Mouse (Mus musculus) adrenal gland, adult 8-10 months (tissue): Measurements from ENCODE around the gene Fam160b1. TPM values are rescaled to one million over a fixed set of nuclear protein-coding genes. Genes with fewer than 3 reads are reported as not detected.

Experiments
- DNase-seq: peaks from one replicate; pipeline ENCODE4 v3.0.0; 2022
- total RNA-seq, 4 experiments: library from RNA; stranded (reverse); gene quantifications; 2 replicates each; pipeline ENCODE4 v1.2.4; 2022

The Fam160b1 gene
- total RNA-seq, 4 experiments from 2014 or later: 20.8 to 26.1 (median 24.4) TPM

DNA sequence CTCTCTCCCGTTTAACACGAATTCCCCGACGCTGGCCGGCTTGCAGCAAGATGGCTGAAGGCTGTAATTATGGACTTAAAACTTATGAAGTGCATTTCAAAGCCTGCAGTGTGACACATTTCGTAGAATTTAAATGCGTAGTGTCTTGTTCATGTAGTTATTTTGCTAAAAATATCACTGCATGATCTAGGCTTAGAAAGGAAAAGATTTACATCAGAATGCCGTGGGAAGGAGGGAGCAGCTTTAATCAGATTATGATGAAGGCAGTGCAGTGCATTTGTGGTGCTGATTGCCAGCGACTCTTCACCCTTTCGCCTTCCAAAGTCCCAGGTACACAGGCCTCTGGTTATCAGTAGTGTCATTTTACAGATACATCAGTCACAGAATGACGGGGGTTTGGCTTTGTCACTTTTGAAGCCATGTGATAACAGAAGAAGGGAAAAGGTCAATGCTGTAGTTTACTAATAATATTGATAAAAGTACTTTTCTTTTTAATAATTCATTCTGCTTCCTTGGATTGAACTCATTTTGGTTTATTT lies 7.4 kb downstream of the Fam160b1 start:
- DNase-seq: no peak

DNA sequence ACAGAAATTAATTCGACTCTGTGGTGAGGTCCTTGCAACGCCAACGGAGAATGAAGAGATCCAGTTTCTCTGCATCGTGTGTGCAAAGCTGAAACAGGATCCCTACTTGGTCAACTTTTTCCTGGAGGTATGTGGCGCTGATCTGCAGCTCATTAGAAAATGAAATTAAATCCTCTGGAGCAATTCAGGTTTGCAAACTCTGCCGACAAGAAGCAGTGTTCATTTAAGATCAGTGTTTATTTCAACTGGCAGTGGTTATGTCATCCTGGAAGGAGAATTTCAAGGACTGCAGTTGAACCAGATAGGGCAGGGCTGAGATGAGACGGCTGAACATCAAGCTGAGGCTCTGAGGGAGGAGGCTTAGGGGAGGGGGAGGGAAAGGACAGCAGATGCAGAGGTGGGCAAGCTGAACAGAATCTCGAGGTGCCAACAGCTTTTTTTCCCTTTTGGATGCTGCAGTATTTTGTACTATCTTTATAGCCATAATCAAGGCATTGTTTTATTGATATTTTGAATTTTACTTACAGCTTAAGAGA lies 12.9 kb downstream of the Fam160b1 start:
- DNase-seq: no peak

DNA sequence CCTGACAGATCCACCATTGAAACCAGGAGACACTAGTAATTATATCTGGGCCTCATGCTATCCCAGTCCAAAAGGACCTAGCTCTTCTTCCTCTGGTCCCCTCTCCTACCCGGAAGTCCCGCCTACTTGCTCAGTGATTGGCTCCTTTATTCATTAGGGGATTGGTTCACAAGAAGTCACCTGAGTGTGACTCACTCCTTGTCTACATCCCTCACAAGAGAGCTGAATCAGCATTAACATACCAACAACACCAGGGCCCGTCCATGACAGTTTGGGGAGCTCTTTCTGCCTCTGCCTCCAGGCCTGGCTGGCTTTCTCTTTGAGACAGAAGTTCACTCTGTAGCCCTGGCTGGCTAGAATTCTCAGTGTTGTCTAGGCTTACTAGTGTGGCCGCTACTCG lies 14.7 kb downstream of the Fam160b1 start:
- DNase-seq: no peak

DNA sequence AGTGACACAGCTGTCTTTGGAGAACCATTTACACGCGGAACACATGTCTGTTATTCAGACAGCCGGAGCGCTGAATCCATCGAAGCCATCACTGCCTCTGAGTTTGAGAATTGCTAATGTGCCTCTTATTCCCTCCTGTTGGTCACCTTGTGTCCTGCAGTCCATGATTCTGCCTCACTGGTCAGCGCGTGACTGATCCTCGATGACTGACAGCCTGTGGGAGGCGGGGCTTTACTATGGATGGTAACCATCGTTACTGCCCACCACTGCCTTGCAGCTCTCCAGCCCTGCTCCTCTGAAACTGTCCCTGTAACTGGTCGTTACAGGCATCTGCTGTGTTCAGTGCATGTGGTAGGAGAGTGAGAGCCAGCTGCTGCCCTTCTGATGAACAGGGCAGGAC lies 15.3 kb downstream of the Fam160b1 start:
- no peak for DNase-seq

DNA sequence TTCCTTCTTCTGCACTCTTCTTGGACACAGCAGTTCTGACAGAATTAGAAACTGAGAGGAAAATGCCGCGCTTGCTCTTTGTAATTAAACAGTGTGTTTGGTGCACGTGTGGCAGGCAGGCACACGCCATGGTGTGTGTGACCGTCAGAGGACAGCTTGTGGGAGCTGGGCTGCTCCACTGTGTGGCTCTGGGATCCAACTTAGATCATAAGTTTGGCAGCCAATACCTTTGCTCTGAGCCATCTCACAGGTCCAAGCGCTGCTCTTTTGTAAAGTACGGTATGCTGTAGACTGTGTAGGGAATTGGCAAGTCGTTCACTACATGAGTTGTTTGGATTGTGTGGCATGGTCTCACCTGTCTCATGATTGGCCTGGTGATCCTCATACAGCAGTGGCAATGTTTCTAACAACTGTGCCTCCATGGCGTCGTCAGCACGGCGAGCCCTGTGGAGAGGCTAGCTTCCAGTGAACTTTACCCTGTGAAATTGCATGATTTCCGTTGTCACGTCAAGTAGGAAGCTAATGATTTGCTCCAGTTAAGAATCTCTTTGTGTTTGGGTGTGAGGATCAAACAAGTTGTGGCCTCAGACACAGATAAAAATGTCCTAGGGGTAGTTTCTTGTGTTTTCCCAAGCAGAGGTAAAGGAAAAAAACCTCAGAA lies 16.7 kb downstream of the Fam160b1 start:
- no peak for DNase-seq

DNA sequence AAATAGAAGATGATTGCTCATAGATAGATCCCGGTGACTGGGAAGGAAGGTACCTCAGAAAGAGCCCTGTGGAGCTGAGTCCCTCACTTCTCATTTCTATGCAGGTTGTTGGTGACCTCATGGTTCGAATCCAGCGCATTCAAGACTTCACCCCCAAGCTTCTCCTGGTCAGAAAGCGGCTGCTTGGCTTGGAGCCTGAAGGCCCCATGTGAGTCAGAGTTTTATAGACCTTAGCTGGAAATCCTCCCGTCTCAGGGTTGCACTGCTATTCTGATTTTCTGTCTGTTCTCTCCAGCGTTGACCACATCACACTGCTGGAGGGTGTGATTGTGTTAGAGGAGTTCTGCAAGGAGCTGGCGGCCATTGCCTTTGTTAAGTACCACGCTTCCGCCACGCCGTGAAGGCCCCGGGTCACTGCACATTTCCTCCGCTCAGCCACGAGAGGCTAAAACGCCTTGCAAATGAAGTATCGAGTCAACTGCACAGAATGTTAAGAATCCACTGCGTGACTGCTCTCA lies 25.8 kb downstream of the Fam160b1 start:
- DNase-seq: no peak

DNA sequence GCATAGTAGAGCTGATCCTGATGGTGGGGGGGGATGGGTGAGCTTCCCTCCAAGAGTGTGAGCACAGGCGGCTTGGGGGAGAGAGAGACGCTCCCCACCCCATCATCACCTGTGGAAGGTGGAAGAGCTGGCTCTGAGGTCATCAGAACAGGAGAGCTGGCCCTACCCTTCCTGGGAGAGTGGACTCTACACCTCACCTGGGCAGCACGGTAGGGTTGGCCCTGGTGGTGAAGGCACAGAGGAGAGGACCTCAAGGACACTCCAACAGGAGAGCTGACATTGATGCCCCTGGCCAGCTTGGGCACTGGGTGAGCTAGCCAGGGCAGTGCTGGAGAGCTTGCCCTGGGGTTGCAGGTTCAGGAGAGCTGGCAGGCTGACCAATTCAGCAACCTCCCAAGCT lies 31.1 kb downstream of the Fam160b1 start:
- no peak for DNase-seq

DNA sequence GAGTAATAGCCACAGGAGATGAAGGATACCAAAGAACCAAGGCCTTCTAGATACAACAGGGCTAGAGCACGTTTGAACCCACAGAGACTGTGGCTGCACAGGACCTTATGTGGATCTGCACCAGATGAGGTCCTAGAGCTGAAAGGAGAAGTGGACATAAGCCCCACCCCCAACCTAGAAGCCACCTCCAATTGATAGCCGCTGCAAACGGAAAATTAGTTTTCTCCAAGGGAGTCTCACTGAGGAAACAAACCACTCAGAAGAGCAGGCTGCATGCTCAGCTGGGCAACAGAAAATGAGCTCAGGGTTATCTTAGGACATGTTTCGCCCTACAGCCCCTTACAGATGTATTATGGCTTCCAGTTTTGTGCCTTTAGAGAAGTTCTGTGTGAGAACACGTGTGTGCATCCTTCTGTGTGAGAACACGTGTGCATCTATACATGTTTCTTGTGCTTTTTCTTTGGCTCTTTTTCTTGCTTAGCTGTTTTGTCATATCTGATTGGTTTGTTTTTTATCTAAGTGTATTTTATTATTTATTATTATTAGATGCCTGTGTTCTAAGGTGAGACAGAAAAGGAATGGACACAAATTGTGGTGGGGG lies 33.0 kb downstream of the Fam160b1 start:
- DNase-seq: no peak

DNA sequence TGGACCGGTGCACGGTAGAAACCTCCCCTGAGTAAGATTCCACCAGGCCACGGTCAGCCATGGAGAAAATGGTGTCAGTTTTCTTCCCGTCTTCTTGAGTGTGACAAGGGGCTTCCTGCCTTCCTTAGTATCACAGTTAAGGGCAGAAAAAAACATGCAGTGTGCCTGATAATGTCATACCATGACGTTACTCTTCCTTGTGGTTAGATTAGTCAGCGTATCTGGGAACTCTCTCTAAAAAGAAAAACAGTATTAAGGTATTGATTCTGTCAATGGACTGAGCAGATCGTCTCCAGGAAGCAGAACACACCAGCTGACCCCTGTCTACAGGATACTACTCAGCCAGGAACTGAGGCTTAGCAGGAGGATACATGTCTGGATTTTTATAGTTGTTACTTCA lies 36.1 kb downstream of the Fam160b1 start:
- no peak for DNase-seq

DNA sequence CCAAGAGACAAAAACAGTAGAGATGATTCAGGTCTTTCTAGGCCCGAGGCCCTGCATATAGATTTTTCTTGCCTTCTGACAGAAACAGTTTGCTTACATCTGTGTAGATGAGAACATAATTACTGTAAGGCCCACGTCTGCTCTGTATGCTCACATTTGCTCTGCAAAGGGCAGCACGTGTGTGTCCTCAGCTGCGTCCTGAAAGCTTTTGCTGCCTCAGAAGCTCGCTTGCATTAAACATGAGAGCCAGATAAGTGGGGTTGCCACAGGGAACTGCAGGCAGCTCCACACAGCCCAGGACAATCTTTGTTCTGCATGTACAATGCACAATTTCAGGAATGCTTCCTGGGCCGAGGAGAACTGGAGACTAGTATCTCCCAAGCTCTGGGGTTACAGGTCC lies 41.9 kb downstream of the Fam160b1 start:
- DNase-seq: no peak

DNA sequence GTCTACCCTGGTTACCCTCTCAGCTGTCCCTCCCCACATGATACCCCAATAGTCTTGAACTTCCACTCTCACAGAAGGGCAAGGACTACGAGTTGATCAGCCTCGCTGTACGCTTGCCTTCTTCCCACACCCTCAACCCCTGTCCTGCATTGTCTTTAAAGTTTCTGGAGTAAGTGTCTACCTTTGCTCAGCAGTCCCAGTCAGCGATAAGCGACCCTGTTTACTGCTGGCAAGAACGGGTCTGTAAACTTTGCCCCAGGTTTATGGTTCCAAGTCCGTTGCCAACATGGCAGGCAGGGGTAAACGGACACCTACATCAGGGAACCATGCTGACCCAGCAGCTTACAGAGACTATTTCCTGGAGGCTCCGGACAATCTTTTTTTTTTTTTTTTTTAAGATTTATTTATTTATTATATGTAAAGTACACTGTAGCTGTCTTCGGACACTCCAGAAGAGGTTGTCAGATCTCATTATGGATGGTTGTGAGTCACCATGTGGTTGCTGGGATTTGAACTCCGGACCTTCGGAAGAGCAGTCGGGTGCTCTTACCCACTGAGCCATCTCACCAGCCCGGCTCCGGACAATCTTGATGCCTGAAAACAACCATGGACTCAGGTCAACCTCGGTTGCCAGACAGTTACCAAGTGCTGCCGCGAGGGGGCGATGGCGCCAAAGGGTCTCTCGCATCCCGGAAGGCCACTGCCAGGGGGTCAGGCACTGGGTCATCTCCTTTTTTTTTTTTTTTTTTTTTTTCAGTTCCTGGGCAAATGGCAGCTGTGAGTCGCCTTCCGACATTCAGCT lies 43.4 kb downstream of the Fam160b1 start:
- peak; percentile 72 for DNase-seq

DNA sequence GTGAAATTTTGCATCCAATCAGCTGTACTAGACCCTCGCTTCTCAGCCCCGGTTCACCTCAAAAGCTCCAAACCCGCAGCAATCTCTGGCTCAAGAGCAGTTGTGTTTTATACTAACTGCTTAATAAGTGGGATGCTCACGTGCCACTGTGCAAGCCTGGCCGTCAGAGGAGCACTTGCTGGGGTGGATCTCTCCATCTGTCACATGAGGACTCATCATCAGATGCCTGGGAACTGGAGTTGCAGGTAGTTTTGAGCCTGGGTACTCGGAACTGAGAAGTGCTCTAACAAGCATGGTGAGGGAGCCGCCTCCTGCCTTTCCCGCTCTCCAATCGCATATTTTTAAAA lies 44.0 kb downstream of the Fam160b1 start:
- DNase-seq: no peak

DNA sequence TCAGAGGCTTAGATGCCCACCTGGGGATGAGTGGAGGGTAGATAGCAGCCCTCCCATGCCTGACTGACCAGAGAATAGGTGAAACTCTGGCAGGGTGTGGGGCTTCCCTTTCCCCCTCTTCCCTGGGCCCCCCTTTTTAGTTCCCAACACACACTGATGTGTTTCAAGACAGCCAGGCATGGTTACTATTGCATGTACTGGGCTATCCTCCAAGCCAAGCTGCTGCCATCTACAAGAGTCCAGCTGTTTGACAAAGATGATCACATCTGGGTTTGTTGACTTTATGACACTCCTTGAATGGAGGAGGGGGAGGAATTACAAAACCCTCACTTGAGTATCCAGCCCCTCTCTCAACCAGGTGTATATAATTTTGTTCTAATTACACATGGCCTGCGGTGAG lies 47.5 kb downstream of the Fam160b1 start:
- DNase-seq: no peak

DNA sequence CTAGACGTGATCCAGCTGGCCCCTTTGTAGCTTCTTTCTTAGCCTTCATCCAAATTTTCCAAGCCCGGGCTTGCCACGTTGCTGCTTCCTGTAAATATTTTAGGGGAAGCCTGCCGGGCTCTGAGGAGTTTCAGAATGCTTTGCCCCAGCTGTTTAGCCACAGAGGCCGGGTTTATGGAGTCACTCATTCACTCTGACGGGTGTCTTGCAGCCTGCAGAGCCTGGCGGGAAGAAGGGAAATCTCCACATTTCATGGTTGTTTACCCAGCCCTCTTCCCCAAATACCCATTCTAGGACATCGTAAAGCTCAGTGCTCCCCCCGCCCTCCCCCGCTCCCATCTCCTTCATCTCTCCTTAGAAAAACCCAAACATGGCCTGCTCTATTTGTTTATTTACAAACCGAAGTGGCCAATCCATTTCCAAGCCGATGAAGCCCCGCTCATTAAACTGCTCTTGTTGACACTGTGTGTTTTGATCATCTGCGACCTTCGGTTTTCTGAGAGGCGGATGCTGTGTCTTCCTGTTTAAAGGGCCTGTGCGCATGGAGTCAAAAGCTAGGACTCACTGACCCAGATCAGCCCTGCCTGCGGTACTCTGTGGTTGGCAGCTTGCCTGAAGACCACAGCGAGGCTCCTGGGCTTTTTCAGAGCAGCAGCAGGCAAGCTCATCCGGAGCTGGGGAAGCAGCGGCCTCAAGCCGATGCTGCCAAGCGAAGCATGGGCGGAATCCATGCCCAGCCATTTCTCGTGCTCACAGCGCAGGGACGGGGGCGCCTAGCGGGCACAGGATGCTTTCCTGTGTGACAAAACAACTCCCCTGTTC lies 51.1 kb downstream of the Fam160b1 start:
- DNase-seq: peak; percentile 39

DNA sequence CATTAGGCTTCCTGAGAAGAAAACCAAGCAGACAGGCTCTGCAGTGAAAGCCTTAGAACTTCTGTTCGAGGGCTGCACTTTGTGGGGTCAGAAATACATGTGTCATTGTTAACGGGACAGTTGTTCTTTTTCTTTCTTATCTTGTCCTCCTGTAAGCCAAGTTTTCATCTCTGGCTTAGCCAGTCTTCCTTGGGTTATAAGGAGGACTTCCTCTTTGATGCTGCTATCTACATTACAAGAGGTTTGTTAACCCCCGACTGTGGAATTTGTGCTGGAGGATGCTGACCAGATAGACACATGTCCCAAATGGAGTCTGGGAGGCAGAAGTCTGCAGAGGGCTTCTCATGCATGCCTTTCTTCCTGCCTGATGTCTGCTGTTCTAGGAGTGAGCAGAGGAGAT lies 52.7 kb downstream of the Fam160b1 start:
- DNase-seq: no peak

DNA sequence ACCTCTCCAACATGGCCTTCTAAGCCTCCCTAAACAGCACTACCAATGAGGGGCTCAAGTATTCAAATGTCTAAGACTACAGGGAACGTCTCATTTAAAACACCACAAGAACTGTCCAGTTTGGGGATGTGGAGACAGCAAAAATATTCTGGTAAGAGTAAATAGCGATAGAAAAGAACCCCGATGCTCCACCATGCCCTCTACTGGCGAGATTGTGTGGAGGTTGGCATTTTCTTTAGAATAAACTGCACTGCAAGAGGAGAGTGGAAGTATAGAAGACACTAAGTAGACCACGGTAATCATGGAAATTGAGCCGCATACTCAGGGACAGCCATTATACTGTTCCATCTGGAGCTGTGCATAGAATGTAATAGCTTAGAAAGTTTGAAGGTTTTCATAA lies 53.4 kb downstream of the Fam160b1 start:
- DNase-seq: no peak

DNA sequence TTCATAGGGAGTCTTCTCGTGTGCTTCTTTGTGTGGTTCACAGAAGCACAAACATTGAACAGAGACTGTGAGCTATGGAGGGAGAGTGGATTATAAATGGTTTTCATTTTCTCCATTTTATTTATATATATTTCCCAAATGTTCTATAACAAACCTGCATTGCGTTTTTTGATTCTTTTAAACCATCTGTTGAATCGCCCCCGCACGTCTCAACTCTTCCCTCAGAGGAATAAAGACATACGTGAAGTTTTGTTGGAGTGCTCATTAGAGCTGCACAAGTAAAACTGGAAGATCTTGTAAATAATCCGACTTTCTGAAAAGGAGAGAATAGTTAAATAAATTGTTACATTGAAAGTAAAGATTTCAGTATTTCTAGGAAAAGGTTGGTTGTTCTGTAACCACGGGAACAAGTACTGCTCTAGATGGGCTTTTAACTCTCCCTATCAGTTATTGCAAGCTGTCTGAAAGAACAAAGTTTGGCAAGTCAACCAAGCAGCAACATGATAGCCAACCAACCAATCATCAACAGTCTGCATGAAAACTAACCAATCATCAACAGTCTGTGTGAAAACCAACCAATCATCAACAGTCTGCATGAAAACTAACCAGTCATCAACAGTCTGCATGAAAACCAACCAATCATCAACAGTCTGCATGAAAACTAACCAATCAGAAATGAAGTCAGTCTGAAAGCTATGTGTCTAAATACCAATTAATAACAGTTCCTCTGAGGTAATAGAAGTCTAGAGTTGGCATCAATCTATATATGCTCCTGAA lies 54.7 kb downstream of the Fam160b1 start:
- no peak for DNase-seq

DNA sequence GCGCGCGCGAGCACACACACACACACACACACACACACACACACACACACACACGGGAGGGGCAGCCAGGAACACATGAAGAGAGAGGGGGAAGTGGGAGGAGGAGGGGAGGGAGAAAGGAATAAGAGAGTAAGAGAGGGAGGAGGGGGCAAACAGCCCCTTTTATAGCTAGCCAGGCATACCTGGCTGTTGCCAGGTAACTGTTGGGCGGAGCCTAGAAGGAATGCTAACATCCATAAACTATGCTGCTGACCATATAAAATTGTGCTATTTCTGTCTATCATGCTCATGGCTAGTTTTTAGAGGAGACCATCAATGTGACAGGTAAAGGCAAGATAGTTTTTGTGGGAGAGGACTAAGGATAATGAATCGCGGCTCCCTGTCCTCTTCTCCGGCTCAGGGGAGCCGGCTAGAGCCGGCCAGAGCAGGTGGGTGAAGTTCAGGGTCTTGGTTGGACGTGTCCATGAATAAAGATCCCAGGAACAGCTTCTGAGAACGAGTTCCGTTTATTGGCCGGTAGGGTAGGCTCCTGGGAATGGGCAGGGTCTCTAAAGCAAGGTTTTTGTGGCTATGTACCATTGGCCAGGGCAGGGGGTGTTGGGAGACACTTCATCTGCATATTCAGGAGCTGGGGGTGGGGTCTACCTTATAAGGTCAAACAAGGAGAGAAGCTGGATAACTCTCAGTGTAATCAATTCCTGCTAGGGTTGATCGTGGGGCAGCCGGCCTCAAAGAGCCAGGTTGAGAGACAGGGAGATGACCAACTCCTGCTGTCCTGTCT lies 57.5 kb downstream of the Fam160b1 start:
- no peak for DNase-seq

DNA sequence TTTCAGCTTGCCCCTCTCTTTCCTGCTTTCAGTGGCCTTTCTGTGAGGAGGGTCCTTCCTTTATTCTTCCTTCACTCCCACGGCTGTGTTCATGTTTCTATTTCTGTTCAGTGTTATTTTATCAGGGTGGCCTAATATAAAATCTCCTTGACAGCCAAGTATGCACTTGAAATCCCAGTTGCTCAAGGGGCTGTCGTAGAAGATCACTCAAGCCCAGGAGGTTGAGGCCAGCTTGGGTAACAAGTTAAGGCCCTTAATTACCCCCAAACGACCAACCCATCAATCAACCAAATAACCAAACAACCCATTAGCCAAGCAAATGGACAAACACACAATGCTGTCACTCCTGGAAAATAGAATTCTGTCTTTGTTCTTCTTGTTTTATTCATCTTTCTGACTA lies 62.9 kb downstream of the Fam160b1 start:
- no peak for DNase-seq

DNA sequence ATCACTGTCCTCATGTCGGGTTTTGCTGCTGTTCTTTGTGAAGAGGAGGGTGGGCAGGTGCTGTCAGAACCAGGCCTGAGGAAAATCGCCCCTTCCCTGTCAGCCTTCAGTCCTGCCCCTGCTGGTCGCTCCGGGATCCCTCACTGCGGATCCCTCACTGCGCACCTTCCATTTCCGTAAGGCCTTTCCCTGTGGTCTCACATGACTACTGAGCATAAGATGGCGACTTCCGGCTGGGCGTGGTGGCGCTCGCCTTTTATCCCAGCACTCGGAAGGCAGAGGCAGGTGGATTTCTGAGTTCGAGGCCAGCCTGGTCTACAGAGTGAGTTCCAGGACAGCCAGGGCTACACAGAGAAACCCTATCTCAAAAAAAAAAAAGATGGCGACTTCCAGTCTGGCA lies 64.8 kb downstream of the Fam160b1 start:
- no peak for DNase-seq

DNA sequence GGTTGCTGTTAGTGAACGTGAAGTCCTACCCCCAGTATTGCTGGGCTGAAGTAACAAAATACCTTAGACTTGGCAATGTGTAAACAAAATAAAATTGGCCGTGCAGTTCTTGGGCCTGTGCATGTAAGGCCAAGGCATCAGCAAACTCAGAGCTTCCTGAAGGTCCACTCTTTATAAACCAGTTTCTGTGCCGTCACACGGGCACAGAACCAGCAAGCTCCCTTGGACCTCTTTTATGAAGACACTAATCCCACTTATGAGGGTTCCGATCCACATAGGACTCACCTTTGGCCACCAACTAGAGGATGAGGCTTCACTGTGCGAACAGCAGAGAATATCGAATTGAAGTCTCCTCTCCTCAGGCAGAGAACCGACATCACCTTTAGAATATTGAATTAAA lies 66.4 kb downstream of the Fam160b1 start:
- no peak for DNase-seq
